Mouse (Mus musculus) megakaryocyte, embryonic 14.5 days (primary cell): ENCODE data around the gene Sox5.

Experiments used
- FLI1 ChIP-seq: IDR thresholded peaks from 2 replicates; pipeline ENCODE4 v1.6.1; 2012; ENCODE audit warnings: low read length, inconsistent platforms, mixed read lengths
- GATA1 ChIP-seq: IDR thresholded peaks from 3 replicates; pipeline ENCODE4 v1.6.1; 2012; ENCODE audit warnings: mixed read lengths, low read length, inconsistent platforms, borderline replicate concordance

DNA sequence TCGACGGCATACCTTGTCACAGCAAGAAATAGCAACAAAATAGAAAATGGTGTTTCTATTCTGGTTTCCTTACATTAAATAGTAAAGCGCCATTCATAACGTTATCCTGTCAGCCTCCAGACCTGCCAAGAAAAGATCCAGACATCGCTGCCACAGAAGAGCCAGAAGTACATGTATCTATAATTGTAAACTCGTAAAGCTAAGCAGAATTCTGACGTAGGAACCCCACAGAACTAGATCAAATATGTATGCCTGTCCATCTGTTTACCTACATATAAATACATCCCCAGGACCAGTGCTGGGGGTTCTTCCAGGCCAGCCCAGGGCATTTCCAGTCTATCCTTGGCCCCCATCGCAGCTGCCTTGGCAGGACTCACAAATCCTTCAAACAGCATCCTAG is 265.9 kb downstream of the Sox5 start:
- no peak for TF ChIP-seq GATA1
- no peak for TF ChIP-seq FLI1
